Mouse (Mus musculus): ENCODE measurements around the gene Mcpt8. TPM values are rescaled to one million over a fixed set of nuclear protein-coding genes. Genes with fewer than 3 reads are reported as not detected.
"Not testable (repeated sequence)": the region's sequence is repeated elsewhere in the genome, so short reads cannot be mapped to it uniquely, and the experiment has no call there.

The Mcpt8 gene
- not detected in 2 replicates for polyA plus RNA-seq (2016; fragmentation: Nextera tagmentation; extraction: Ambion mirVana)

DNA sequence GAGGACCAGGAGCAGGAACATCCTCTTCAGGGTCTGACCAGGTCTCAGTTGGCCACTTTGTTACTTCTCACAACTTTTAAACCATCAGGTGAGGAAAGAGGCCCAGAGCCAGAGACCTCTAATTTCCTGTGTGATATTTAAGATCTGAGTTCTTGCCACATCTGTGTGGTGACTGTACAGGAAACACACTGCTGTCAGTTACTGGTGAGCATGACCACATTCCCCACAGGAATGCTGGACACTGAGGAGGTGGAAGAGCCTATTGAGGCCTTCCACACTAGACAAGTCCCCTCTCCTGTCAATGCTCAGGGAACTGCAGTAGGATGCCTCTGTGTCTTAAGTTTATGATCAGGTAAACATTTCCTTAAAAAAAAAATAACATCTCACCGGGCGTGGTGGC lies at the start of gene Mcpt8:
TSS of gene Mcpt8 (minus strand) at position 107 of the 400 bp plus-strand sequence.
- 92% methylated on average over 2 of the region's 2 CpGs for WGBS
- no peak within 1 kb of the TSS for H3K4me3 ChIP-seq
- H3K36me3 ChIP-seq: no peaks in the 10 kb centered on the region

DNA sequence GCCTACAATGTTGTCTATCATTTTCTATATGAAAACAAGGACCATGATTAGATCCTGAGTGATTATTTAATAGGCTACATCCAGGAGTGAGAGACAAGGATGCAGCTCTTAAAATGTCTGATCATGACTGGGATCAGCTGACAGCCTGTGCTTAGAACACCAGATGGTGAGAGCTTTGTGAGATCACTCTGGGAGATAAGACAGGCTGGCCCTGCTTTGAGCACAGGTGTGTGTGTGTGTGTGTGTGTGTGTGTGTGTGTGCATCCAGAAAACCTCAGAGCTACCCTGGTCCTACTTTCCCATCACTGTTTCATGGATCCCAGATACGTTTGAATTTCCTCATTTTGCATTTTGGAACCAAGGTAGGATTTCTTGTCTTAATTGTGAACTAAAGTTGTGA lies 48.6 kb upstream of the Mcpt8 start:
- H3K4me1 ChIP-seq; DNase-seq (ENCODE audit: low spot score); H3K36me3 ChIP-seq; H3K27ac ChIP-seq; H3K4me3 ChIP-seq; H3K27me3 ChIP-seq (ENCODE audit: insufficient read depth, poor library complexity, severe bottlenecking); H3K9me3 ChIP-seq: not testable (repeated sequence)
- WGBS: 69% methylated on average over 1 of the region's 1 CpGs

More for the DNA sequence above, at the start of gene Mcpt8:
- H3K9me3 ChIP-seq: no peaks in the 10 kb centered on the region
- no peak within 1 kb of the TSS for H3K27ac ChIP-seq
- no peaks in the 10 kb centered on the region for H3K4me1 ChIP-seq
- no peak for DNase-seq (ENCODE audit: low spot score)
- H3K27me3 ChIP-seq (ENCODE audit: insufficient read depth, poor library complexity, severe bottlenecking): no peaks in the 10 kb centered on the region

DNA sequence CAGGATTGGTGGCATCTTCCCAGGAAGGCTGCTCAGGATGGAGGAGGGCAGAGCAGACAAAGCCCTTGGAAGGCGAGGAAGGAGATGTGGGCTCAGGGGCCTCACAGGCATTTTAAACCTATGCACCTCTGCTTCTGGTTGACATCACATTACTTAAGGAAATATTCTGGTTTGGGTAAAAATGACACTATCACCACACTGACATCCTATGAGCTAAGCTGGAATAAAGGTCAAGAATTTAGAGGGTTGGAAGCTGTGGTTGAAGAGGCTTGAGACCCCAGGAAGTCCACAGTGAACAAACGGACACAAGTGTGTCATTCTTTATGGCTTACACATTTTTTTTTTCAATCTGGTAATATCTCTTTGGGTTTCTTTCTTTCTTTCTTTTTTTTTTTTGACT lies 47.4 kb upstream of the Mcpt8 start, which contains the start of gene Gzmd:
TSS of gene Gzmd (minus strand) at position 101 of the 400 bp plus-strand sequence.
- 76% methylated on average over 2 of the region's 2 CpGs for WGBS
- not testable (repeated sequence) for H3K4me3 ChIP-seq; H3K9me3 ChIP-seq; H3K27me3 ChIP-seq (ENCODE audit: insufficient read depth, poor library complexity, severe bottlenecking); DNase-seq (ENCODE audit: low spot score); H3K27ac ChIP-seq; H3K36me3 ChIP-seq; H3K4me1 ChIP-seq

DNA sequence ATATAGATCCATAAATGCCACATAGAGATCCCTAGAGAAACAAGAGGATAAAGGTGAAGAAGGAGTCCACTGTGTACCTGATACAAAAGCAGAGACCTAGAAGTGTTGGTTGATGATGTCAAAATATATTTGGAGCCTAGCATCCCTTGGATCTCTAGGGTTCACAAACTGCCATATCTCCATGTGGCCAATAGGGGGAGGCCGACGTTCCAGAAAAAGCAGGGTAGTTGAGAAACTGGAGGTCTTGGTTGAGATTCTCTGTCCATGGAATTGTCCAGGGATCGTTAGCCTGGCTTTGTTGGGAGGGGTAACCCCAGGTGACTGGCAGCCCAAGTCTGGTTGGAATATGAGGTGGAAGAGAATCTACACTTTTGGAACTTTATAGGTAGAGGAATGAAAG lies 43.3 kb upstream of the Mcpt8 start:
- WGBS: 46% methylated on average over 3 of the region's 3 CpGs

DNA sequence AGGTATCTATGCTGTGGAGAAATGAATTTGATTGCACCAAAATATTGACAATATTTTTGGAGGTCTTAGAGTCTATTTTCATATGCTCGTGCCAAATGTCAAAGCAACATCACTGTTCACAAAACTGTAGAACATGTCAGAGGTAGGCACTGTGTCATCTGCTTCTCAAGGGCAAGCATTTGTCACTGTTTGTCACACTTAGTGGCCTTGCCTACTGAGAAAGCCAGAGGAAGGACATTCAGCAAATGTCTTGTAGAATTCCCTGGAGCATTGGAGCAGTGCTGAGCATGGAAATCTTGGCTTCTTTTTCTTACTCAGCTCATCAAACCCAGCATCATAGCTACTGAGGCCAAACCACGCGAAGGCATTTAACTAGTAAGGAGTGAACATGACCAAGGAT lies 38.4 kb upstream of the Mcpt8 start:
- H3K27me3 ChIP-seq (ENCODE audit: insufficient read depth, poor library complexity, severe bottlenecking): no peaks in the 10 kb centered on the region
- DNase-seq (ENCODE audit: low spot score): no peak
- H3K36me3 ChIP-seq: no peaks in the 10 kb centered on the region
- no peaks in the 10 kb centered on the region for H3K9me3 ChIP-seq
- H3K4me3 ChIP-seq: no peak overlapping the region
- 76% methylated on average over 3 of the region's 3 CpGs for WGBS
- no peaks in the 10 kb centered on the region for H3K4me1 ChIP-seq
- no peak overlapping the region for H3K27ac ChIP-seq

More for the DNA sequence above, 43.3 kb upstream of the Mcpt8 start:
- Histone ChIP-seq H3K4me1 (no peaks in the 10 kb centered on the region), H3K36me3 (no peaks in the 10 kb centered on the region), H3K9me3 (no peaks in the 10 kb centered on the region), H3K27me3 (ENCODE audit: insufficient read depth, poor library complexity, severe bottlenecking) (no peaks in the 10 kb centered on the region), H3K27ac (no peak overlapping the region), H3K4me3 (no peak overlapping the region)
- no peak for DNase-seq (ENCODE audit: low spot score)

DNA sequence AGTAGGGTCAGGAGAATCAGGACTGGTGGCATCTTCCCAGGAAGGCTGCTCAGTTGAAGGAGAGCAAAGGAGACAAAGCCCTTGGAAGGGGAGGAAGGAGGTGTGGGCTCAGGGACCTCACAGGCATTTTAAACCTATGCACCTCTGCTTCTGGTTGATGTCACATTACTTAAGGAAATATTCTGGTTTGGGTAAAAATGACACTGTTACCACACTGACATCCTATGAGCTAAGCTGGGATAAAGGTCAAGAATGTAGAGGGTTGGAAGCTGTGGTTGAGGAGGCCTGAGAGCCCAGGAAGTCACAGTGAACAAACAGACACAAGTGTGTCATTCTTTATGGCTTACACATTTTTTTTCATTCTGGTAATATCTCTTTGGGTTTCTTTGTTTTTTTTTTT lies 35.5 kb upstream of the Mcpt8 start, which contains the start of gene Gzme:
TSS of gene Gzme (minus strand) at position 101 of the 400 bp plus-strand sequence.
- DNase-seq (ENCODE audit: low spot score): no peak
- Histone ChIP-seq H3K4me1 (0 out of 2 replicates have a peak, but pooled peaks cover 5% of the 10 kb centered on the region), H3K9me3 (no peaks in the 10 kb centered on the region), H3K4me3 (no peak within 1 kb of the TSS), H3K36me3 (no peaks in the 10 kb centered on the region), H3K27me3 (ENCODE audit: insufficient read depth, poor library complexity, severe bottlenecking) (no peaks in the 10 kb centered on the region), H3K27ac (no peak within 1 kb of the TSS)

DNA sequence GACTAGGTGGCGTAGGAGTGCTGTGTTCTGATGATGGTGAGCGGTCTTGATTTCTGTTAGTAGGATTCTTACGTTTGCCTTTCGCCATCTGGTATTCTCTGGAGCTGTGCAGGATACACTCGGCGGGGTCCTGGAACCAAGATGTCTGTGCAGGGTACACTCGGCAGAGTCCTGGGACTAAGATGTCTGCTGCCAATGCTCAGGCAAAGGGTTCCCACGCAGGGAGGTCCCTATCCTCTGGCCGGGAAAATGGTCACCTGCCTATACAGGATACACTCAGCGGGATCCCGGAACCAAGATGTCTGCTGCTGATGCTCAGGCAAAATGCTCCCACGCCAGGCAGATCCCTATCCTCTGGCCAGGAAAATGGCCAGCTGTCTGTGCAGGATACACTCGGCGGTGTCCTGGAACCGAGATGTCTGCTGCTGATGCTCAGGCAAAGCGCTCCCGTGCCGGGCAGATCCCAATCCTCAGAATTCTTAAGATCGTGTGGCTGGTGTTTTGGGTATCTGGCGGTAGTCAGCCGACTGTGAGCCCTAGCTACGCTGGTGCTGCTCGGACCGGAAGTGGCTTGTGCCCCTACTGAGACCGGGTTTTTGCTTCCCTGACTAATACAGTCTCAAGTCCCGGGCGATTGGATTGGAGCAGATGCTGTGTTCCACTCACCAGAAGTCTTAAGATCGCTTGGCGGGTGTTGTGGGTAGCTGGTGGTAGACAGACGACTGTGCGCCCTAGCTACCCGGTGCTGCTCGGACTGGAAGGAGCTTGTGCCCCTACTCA lies 30.6 kb upstream of the Mcpt8 start:
- DNase-seq (ENCODE audit: low spot score); H3K27me3 ChIP-seq (ENCODE audit: insufficient read depth, poor library complexity, severe bottlenecking); H3K36me3 ChIP-seq; H3K9me3 ChIP-seq; H3K4me3 ChIP-seq; H3K4me1 ChIP-seq; H3K27ac ChIP-seq: not testable (repeated sequence)
- 84% methylated on average over 33 of the region's 33 CpGs for WGBS

DNA sequence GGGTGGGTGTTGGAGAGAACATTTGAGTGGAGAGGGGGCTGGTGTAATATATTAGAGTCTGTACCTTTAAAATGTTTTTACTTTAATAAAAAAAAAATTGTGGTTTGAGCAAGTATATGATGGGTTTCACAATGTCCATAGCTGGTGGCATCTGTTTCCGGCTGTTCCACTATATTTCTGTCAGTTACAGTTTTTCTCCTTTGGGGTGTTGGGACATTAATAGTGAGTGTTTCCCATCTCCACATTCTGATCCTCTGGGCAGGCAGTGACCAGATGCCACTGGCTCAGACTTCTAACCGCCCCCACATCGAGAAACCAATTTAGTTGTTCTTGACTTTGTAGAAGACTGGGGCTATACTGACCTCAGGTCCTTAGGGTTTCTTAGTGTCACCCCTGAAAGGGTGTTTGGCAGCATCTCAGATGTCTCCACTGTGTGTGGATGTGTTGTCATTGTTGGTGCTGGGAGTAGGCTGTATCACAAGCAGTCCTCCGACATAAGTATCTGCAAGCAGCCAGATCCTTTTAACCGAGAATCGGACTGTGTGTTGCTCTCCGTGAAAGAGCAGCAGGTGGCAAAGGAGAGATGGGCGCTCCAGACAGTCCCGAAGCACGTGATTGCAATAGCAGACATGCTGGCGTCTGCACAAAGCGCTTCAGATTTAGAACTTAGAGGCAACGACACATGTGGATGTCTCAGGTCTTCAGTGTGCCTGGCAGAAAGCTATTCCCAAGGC lies 20.5 kb upstream of the Mcpt8 start:
- Histone ChIP-seq H3K9me3 (no peaks in the 10 kb centered on the region), H3K27ac (no peak overlapping the region), H3K27me3 (ENCODE audit: insufficient read depth, poor library complexity, severe bottlenecking) (no peaks in the 10 kb centered on the region; the same call in 1 of the 2 replicates), H3K36me3 (no peaks in the 10 kb centered on the region), H3K4me1 (no peaks in the 10 kb centered on the region), H3K4me3 (no peak overlapping the region)
- DNase-seq (ENCODE audit: low spot score): peak; percentile 67
- 73% methylated on average over 13 of the region's 13 CpGs for WGBS

DNA sequence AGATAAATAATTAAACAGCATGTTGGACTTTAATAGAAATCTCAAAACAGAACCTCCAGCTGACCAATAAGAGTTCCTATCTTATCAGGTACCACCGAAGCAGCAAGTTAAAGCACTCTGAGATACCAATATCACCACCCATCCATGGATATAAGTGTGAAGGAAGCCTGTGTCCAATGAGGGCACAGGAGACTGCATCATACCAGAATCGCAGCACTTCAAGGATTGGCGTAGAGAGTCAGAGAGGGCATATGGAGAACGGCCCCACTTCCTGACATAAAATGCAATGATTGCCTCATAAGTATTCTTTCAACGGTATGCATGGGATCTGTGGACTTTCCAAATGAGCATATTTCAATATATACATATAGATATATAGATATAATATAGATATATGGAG lies 19.9 kb upstream of the Mcpt8 start:
- H3K36me3 ChIP-seq: no peaks in the 10 kb centered on the region
- 73% methylated on average over 5 of the region's 5 CpGs for WGBS
- no peaks in the 10 kb centered on the region for H3K9me3 ChIP-seq
- no peak for DNase-seq (ENCODE audit: low spot score)
- H3K4me1 ChIP-seq: no peaks in the 10 kb centered on the region
- no peaks in the 10 kb centered on the region; the same call in 1 of the 2 replicates for H3K27me3 ChIP-seq (ENCODE audit: insufficient read depth, poor library complexity, severe bottlenecking)
- H3K4me3 ChIP-seq: no peak overlapping the region
- no peak overlapping the region for H3K27ac ChIP-seq

DNA sequence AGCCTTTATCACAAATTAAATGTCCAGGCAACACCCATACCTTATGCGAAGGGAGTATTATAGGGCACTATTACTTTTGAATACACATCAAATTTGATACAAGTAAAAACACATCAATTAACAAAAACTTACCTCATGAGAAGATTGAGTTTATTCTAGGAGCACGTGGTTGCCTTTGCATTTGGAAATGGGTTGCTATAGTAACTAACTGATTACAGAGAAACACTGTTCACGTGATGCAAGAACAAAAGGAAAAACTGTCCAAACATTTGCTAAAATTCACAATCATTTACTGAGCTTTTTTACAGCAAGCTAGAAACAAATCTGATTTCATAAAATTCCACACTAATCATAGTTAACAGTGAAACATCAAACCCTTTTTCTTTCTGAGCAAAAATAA lies 18.4 kb upstream of the Mcpt8 start:
- WGBS: 71% methylated on average over 3 of the region's 3 CpGs

DNA sequence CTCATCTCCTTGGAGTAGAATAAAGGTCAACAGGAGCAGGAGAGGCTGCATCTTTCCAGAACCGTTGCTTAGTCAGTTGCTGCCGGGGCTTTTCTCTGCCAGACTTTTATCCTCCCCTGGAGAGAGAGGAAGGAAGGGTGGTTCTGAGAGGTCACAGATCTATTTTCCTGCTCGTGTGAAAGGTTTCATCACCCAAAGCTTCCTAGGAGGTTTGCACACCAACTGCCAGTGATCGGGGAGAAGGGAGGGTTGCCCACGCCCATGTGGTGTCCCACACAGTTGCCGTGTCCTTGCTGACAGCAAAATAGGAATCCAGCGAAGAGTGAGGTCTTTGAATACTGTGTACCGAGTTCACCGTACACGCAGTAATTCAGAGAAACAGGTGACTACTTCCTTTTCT lies 17.3 kb upstream of the Mcpt8 start, which contains the start of gene Ctsg:
TSS of gene Ctsg (minus strand) at position 189 of the 400 bp plus-strand sequence.
- Histone ChIP-seq H3K4me1 (peaks cover 6% of the 10 kb centered on the region; the same call in 1 of the 2 replicates), H3K27me3 (ENCODE audit: insufficient read depth, poor library complexity, severe bottlenecking) (no peaks in the 10 kb centered on the region; the same call in 1 of the 2 replicates), H3K36me3 (no peaks in the 10 kb centered on the region), H3K4me3 (no peak within 1 kb of the TSS), H3K27ac (no peak within 1 kb of the TSS), H3K9me3 (no peaks in the 10 kb centered on the region)
- WGBS: 65% methylated on average over 10 of the region's 10 CpGs
- DNase-seq (ENCODE audit: low spot score): peak; percentile 33

More for the DNA sequence above, 18.4 kb upstream of the Mcpt8 start:
- Histone ChIP-seq H3K27ac (no peak overlapping the region), H3K4me1 (no peaks in the 10 kb centered on the region), H3K9me3 (no peaks in the 10 kb centered on the region), H3K4me3 (no peak overlapping the region), H3K36me3 (no peaks in the 10 kb centered on the region), H3K27me3 (ENCODE audit: insufficient read depth, poor library complexity, severe bottlenecking) (no peaks in the 10 kb centered on the region; the same call in 1 of the 2 replicates)
- DNase-seq (ENCODE audit: low spot score): no peak

DNA sequence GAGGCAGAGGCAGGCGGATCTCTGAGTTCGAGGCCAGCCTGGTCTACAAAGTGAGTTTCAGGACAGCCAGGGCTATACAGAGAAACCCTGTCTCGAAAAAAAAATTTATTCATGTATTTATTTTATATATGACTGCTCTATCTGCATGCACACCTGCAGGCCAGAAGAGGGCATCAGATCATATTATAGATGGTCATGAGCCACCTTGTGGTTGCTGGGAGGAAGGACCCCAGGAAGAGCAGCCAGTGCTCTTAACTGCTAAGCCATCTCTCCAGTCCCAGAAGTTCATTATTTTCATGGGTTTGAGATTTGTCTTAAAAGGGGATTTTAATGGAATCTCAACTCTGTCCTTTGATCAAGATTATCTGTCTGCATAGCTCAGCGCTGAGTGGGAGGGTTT lies 13.9 kb upstream of the Mcpt8 start:
- H3K4me3 ChIP-seq: no peak overlapping the region
- H3K27ac ChIP-seq: no peak overlapping the region
- no peaks in the 10 kb centered on the region for H3K36me3 ChIP-seq
- DNase-seq (ENCODE audit: low spot score): peak; percentile 58
- 72% methylated on average over 4 of the region's 4 CpGs for whole genome bisulfite sequencing
- H3K9me3 ChIP-seq: no peaks in the 10 kb centered on the region
- H3K27me3 ChIP-seq (ENCODE audit: insufficient read depth, poor library complexity, severe bottlenecking): no peaks in the 10 kb centered on the region; the same call in 1 of the 2 replicates
- H3K4me1 ChIP-seq: peaks cover 9% of the 10 kb centered on the region; the same call in 1 of the 2 replicates

DNA sequence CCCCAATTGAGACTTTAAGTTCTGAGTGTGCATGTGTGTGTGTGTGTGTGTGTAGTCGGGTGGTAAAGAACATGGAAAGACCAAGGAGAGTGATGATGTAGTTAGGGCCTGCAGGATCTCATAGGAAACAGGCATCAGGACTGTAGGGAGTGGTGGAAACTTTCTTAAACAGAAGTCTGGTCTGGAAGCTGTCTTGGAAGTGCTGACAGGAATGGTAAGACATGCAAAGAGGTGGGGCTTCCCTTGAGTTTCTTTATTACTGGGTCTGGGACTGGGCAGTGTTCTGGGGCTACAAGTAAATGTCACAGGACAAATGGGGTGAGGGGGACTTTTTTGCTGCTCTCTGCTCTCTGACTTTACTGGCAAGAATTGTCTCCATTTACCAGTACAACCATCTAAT lies 12.5 kb upstream of the Mcpt8 start:
- peak; percentile 82 for DNase-seq (ENCODE audit: low spot score)
- Histone ChIP-seq H3K27ac (no peak overlapping the region), H3K9me3 (no peaks in the 10 kb centered on the region), H3K4me1 (peaks cover 9% of the 10 kb centered on the region; the same call in 1 of the 2 replicates), H3K36me3 (no peaks in the 10 kb centered on the region), H3K4me3 (no peak overlapping the region), H3K27me3 (ENCODE audit: insufficient read depth, poor library complexity, severe bottlenecking) (no peaks in the 10 kb centered on the region; the same call in 1 of the 2 replicates)
- 19% methylated on average over 1 of the region's 1 CpGs for WGBS
